Mouse (Mus musculus): ENCODE results near the gene Rab43.

- TF ChIP-seq POLR2A (IDR thresholded peaks at IDR 0.05; ENCODE audit: extremely low read depth, insufficient read depth, low read length) = no peak
- TF ChIP-seq CTCF (IDR thresholded peaks at IDR 0.05; ENCODE audit: low read depth, low read length) = no peak
Measured at GRCm38 (mm10) chr6:87809144-87809543, 2.8 kb downstream of the Rab43 start.

Measured in liver, adult 2 months (tissue).